Mouse (Mus musculus) CH12.LX (cell line): ENCODE data around the gene Iqcd. TPM values are rescaled to one million over a fixed set of nuclear protein-coding genes. Genes with fewer than 3 reads are reported as not detected.

Experiments
- DNase-seq: peaks from one replicate; pipeline ENCODE4 v3.0.0-alpha.2; 2013; ENCODE audit errors: extremely low read depth
- H3K27ac ChIP-seq: 2 replicates; pipeline ENCODE4 v1.5.1; 2012; ENCODE audit warnings: low read depth, mild to moderate bottlenecking, control low read depth, moderate library complexity; ENCODE audit not compliant: insufficient read depth
- H3K27me3 ChIP-seq: replicated peaks from 2 replicates; pipeline ENCODE3; 2012; ENCODE audit warnings: inconsistent platforms
- H3K36me3 ChIP-seq, 2 experiments: replicated peaks in 1 of 2; 2 replicates each; pipeline versions ENCODE3 to v1.6.1; 2012; ENCODE audit warnings: inconsistent platforms in 1 of 2, low read length in 1 of 2, mild to moderate bottlenecking in 1 of 2, mixed read lengths in 1 of 2, moderate library complexity in 1 of 2; ENCODE audit not compliant: control insufficient read depth in 1 of 2, insufficient read depth in 1 of 2
- H3K4me1 ChIP-seq, 2 experiments: 2 replicates each; pipeline ENCODE4 v1.6.1; 2012; ENCODE audit warnings: inconsistent platforms in 1 of 2, moderate library complexity in 1 of 2; ENCODE audit not compliant: insufficient read depth in 2 of 2, control insufficient read depth in 1 of 2
- H3K4me2 ChIP-seq: 2 replicates; pipeline ENCODE4 v1.6.1; 2012; ENCODE audit warnings: low read depth, mild to moderate bottlenecking, control low read depth; ENCODE audit not compliant: poor library complexity, insufficient read depth, severe bottlenecking
- H3K4me3 ChIP-seq, 3 experiments: fragments of 150-350 bp in 1 of 3; sonication (generic) in 1 of 3; replicated peaks in 1 of 3; 2 replicates each; pipeline versions ENCODE3 to v1.5.1; 2011 to 2012; ENCODE audit warnings: low read depth in 2 of 3, low read length in 2 of 3, mild to moderate bottlenecking in 2 of 3, moderate library complexity in 2 of 3, control low read depth in 1 of 3, improper control_type of control experiment in 1 of 3, inconsistent platforms in 1 of 3, mixed read lengths in 1 of 3; ENCODE audit not compliant: poor library complexity in 1 of 3
- H3K79me2 ChIP-seq: replicated peaks from 2 replicates; pipeline ENCODE4 v1.6.1; 2012; ENCODE audit warnings: mild to moderate bottlenecking, moderate library complexity; ENCODE audit not compliant: control insufficient read depth, poor library complexity, insufficient read depth, severe bottlenecking; ENCODE audit errors: extremely low read depth
- H3K9ac ChIP-seq: 2 replicates; pipeline ENCODE4 v1.6.1; 2012; ENCODE audit warnings: low read depth, mild to moderate bottlenecking, control low read depth, moderate library complexity; ENCODE audit not compliant: insufficient read depth
- H3K9me3 ChIP-seq: replicated peaks from 2 replicates; pipeline ENCODE3; 2012; ENCODE audit warnings: low read length, inconsistent platforms, mixed read lengths
- CHD1 ChIP-seq: IDR thresholded peaks from 2 replicates; pipeline ENCODE4 v1.6.1; 2012; ENCODE audit warnings: low read depth, low read length, improper control_type of control experiment, inconsistent platforms
- CTCF ChIP-seq, 2 experiments: IDR thresholded peaks in 1 of 2; conservative IDR thresholded peaks in 1 of 2; 2 replicates each; pipeline ENCODE4 v1.5.1; 2011 to 2012; ENCODE audit warnings: low read depth in 2 of 2, low read length in 2 of 2, improper control_type of control experiment in 1 of 2, inconsistent platforms in 1 of 2, mild to moderate bottlenecking in 1 of 2, moderate library complexity in 1 of 2
- E2F4 ChIP-seq: IDR thresholded peaks from 2 replicates; pipeline ENCODE4 v1.6.1; 2011; ENCODE audit warnings: low read depth, low read length, improper control_type of control experiment; ENCODE audit not compliant: insufficient replicate concordance
- ELF1 ChIP-seq: IDR thresholded peaks from 2 replicates; pipeline ENCODE4 v1.6.1; 2014; ENCODE audit warnings: low read depth, mild to moderate bottlenecking, inconsistent platforms, low read length, improper control_type of control experiment
- EP300 ChIP-seq: IDR thresholded peaks from 2 replicates; pipeline ENCODE4 v1.6.1; 2011; ENCODE audit warnings: low read length, improper control_type of control experiment
- GABPA ChIP-seq: IDR thresholded peaks from 2 replicates; pipeline ENCODE4 v1.6.1; 2012; ENCODE audit warnings: low read depth, low read length, improper control_type of control experiment, inconsistent platforms; ENCODE audit not compliant: insufficient replicate concordance
- HCFC1 ChIP-seq: IDR thresholded peaks from 2 replicates; pipeline ENCODE4 v1.6.1; 2012; ENCODE audit warnings: low read depth, mild to moderate bottlenecking, inconsistent platforms, low read length, improper control_type of control experiment
- IRF4 ChIP-seq: IDR thresholded peaks from 2 replicates; pipeline ENCODE4 v1.6.1; 2014; ENCODE audit warnings: low read depth, mild to moderate bottlenecking, inconsistent platforms, low read length, improper control_type of control experiment
- JUN ChIP-seq: IDR thresholded peaks from 2 replicates; pipeline ENCODE4 v1.6.1; 2011; ENCODE audit warnings: low read depth, mild to moderate bottlenecking, low read length, improper control_type of control experiment, moderate library complexity; ENCODE audit not compliant: insufficient read depth
- KAT2A ChIP-seq: IDR thresholded peaks from 2 replicates; pipeline ENCODE4 v1.6.1; 2012; ENCODE audit warnings: low read length, improper control_type of control experiment, inconsistent platforms; ENCODE audit not compliant: insufficient replicate concordance
- MAFK ChIP-seq: IDR thresholded peaks from 2 replicates; pipeline ENCODE4 v1.6.1; 2011; ENCODE audit warnings: low read length, improper control_type of control experiment; ENCODE audit not compliant: insufficient replicate concordance
- MAX ChIP-seq: IDR thresholded peaks from 2 replicates; pipeline ENCODE4 v1.6.1; 2011; ENCODE audit warnings: low read length, improper control_type of control experiment
- MAZ ChIP-seq: IDR thresholded peaks from 2 replicates; pipeline ENCODE4 v1.6.1; 2012; ENCODE audit warnings: low read depth, mild to moderate bottlenecking, inconsistent platforms, low read length, improper control_type of control experiment, moderate library complexity
- MEF2A ChIP-seq: IDR thresholded peaks from 2 replicates; pipeline ENCODE4 v1.6.1; 2014; ENCODE audit warnings: low read depth, mild to moderate bottlenecking, inconsistent platforms, low read length, improper control_type of control experiment, borderline replicate concordance
- MXI1 ChIP-seq: IDR thresholded peaks from 2 replicates; pipeline ENCODE4 v1.6.1; 2011; ENCODE audit warnings: mild to moderate bottlenecking, low read depth, low read length, improper control_type of control experiment
- MYC ChIP-seq: IDR thresholded peaks from 2 replicates; pipeline ENCODE4 v1.6.1; 2011; ENCODE audit warnings: low read depth, mild to moderate bottlenecking, improper control_type of control experiment, low read length
- PAX5 ChIP-seq: IDR thresholded peaks from 2 replicates; pipeline ENCODE4 v1.6.1; 2012; ENCODE audit warnings: low read length, inconsistent platforms, mixed read lengths
- POLR2A ChIP-seq: IDR thresholded peaks from 2 replicates; pipeline ENCODE4 v1.6.1; 2011; ENCODE audit warnings: low read depth, mild to moderate bottlenecking, improper control_type of control experiment, low read length
- POLR2AphosphoS2 ChIP-seq: IDR thresholded peaks from 2 replicates; pipeline ENCODE4 v1.6.1; 2011; ENCODE audit warnings: low read depth, low read length, improper control_type of control experiment
- SIN3A ChIP-seq: IDR thresholded peaks from 2 replicates; pipeline ENCODE4 v1.6.1; 2012; ENCODE audit warnings: low read length, improper control_type of control experiment, inconsistent platforms
- SMC3 ChIP-seq: IDR thresholded peaks from 2 replicates; pipeline ENCODE4 v1.6.1; 2011; ENCODE audit warnings: low read depth, low read length, improper control_type of control experiment
- TBP ChIP-seq: conservative IDR thresholded peaks from 2 replicates; pipeline ENCODE4 v1.6.1; 2011; ENCODE audit warnings: low read depth, low read length, improper control_type of control experiment
- TCF12 ChIP-seq: IDR thresholded peaks from 2 replicates; pipeline ENCODE4 v1.6.1; 2014; ENCODE audit warnings: low read depth, mild to moderate bottlenecking, inconsistent platforms, low read length, improper control_type of control experiment
- UBTF ChIP-seq: IDR thresholded peaks from 2 replicates; pipeline ENCODE4 v1.6.1; 2012; ENCODE audit warnings: low read depth, mild to moderate bottlenecking, inconsistent platforms, low read length, improper control_type of control experiment, moderate library complexity
- USF2 ChIP-seq: conservative IDR thresholded peaks from 2 replicates; pipeline ENCODE4 v1.6.1; 2011; ENCODE audit warnings: low read depth, low read length, improper control_type of control experiment
- ZC3H11A ChIP-seq: IDR thresholded peaks from 2 replicates; pipeline ENCODE4 v1.6.1; 2012; ENCODE audit warnings: low read depth, mild to moderate bottlenecking, inconsistent platforms, low read length, improper control_type of control experiment
- ZMIZ1 ChIP-seq: IDR thresholded peaks from 2 replicates; pipeline ENCODE4 v1.6.1; 2012; ENCODE audit warnings: low read depth, mild to moderate bottlenecking, inconsistent platforms, low read length, improper control_type of control experiment
- ZNF384 ChIP-seq: IDR thresholded peaks from 2 replicates; pipeline ENCODE4 v1.6.1; 2012; ENCODE audit warnings: low read depth, low read length, improper control_type of control experiment, inconsistent platforms
- dilution Hi-C: fragments of 300-500 bp; cut with MboI; formaldehyde crosslinking; loops from 2 replicates; pipeline ENCODE4 v1.14.3; 2020; ENCODE audit warnings: low sequenced_read_pairs; ENCODE audit not compliant: extremely low pct_unique_long_range_greater_than_20kb, extremely low pct_ligation_motif_present
- in situ Hi-C: fragments of 300-500 bp; cut with MboI; formaldehyde crosslinking; loops from 3 replicates; pipeline ENCODE4 v1.14.3; 2019; ENCODE audit warnings: low sequenced_read_pairs, low pct_ligation_motif_present, low pct_unique_long_range_greater_than_20kb, mixed read lengths
- polyA plus RNA-seq: library from polyadenylated mRNA; unstranded; fragments of >175 nt; gene quantifications from 2 replicates; pipeline ENCODE4 v1.2.1, GENCODE M21; 2012; ENCODE audit warnings: low read depth; ENCODE audit not compliant: insufficient read length
- total RNA-seq, 2 experiments: library from RNA; depleted of rRNA; stranded (reverse); fragments of 300-350 nt in 1 of 2; fragments of >200 nt in 1 of 2; gene quantifications; 2 replicates each; pipeline ENCODE4 v1.2.3; 2012 to 2014

Gene Iqcd
- total and polyA plus RNA-seq, 3 experiments: 0.59 to 0.77 TPM; not detected in 1

DNA sequence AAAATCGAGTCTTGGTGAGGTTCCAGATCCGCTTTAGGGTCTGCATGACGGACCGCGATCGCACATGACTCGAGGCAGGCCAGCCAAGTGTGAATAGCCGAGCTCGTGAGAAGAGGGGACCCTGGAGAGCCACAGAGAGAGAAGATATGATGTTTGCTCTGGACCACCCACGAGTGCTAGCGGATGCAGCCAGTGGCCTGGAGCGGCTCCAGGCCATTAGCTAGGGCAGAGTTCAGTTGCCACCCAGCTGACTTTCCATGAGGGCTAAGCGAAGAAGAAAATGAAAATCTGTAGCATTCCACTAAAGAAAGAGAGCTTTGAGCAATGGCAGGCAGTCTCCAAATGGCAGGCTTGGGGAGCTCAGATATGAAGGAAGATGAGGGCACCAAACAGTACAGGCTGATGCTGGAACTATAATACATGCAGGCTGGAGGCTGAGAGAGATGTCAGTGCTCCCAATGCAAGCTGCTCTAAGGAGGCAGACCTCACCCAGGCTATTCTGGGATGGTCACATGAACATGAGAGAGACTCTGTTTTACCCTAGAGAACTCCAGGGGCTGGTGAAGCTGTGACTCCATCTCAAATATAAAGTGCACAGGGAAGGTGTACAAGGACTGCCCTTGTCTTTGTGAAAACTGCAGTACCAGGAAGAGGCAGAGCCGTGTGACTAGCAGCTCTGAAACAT is 17.6 kb upstream of the Iqcd start:
- H3K27ac ChIP-seq: no peak overlapping the region
- no peaks in the 10 kb centered on the region for H3K27me3 ChIP-seq
- H3K4me1 ChIP-seq: peaks cover 4 to 28% of the 10 kb centered on the region in 2 experiments; a peak in 3 of 4 replicates
- no peak overlapping the region for H3K4me2 ChIP-seq
- H3K36me3 ChIP-seq: no peaks in the 10 kb centered on the region
- dilution Hi-C loops (no loop called here), in situ Hi-C loops (no loop called here)
- H3K79me2 ChIP-seq: no peaks in the 10 kb centered on the region
- DNase-seq: no peak
- H3K9me3 ChIP-seq: no peaks in the 10 kb centered on the region
- no peak overlapping the region for H3K4me3 ChIP-seq
- TF ChIP-seq ZC3H11A (no peak), MAFK (no peak), MAZ (no peak), E2F4 (no peak), CHD1 (no peak), POLR2AphosphoS2 (no peak), KAT2A (no peak), POLR2A (no peak), EP300 (no peak), MAX (no peak), CTCF (conservative IDR thresholded peaks at IDR 0.05 in 1 of 2, IDR thresholded peaks at IDR 0.05 in 1 of 2; ENCODE audit: low read depth in 2 of 2, low read length in 2 of 2) (no peak), PAX5 (no peak), IRF4 (no peak), MEF2A (no peak), TCF12 (no peak), USF2 (no peak), SIN3A (no peak), MYC (no peak)
- no peak overlapping the region for H3K9ac ChIP-seq

DNA sequence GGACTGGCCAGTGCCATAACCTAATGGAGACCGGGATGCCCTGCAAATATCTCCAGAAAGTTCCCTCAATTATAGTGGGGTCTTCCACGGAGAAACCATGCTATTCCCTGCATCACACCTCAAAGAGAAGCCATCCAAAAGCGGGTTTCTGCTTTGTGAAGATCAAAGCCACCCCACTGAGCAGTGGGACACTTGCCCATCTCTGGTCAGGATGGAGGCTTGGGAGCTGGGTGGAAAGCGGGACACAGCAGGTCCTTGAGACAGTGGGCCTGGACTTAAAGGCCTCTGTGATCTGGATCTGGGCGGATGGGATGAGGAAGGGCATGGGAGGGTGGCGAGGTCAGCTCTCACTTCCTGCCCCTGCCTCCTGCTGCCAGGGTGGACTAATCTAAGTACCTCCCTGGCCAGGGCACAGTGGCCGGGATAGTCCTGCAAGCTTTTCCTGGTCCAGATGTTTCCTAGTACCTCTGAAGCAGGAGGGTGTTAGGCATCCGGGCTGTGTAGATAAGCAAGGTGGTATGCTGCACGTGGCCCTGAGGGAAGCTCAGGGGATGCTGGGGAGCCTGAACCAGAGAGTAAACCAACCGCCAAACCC is 14.2 kb upstream of the Iqcd start:
- no peak overlapping the region for H3K4me3 ChIP-seq
- no peaks in the 10 kb centered on the region for H3K36me3 ChIP-seq
- dilution Hi-C loops: no loop called here
- in situ Hi-C loops: no loop called here
- peaks cover 26 to 54% of the 10 kb centered on the region in 2 experiments for H3K4me1 ChIP-seq
- no peak overlapping the region for H3K4me2 ChIP-seq
- H3K79me2 ChIP-seq: no peaks in the 10 kb centered on the region
- DNase-seq: no peak
- H3K9ac ChIP-seq: no peak overlapping the region
- no peaks in the 10 kb centered on the region for H3K27me3 ChIP-seq
- no peak for TF ChIP-seq USF2
- no peak for TF ChIP-seq MAX
- TF ChIP-seq HCFC1: no peak
- TF ChIP-seq MXI1: no peak
- TF ChIP-seq ZC3H11A: no peak
- TF ChIP-seq E2F4: no peak
- no peak for TF ChIP-seq MYC
- no peak for TF ChIP-seq SMC3
- TF ChIP-seq ELF1: no peak
- TF ChIP-seq UBTF: no peak
- TF ChIP-seq SIN3A: no peak
- no peak for TF ChIP-seq TBP
- TF ChIP-seq IRF4: no peak
- TF ChIP-seq ZNF384: no peak
- no peak for TF ChIP-seq ZMIZ1
- no peak for TF ChIP-seq GABPA
- no peak for TF ChIP-seq JUN
- TF ChIP-seq, all 38 proteins: peak for 0
- Histone ChIP-seq H3K9me3 (no peaks in the 10 kb centered on the region), H3K27ac (no peak overlapping the region)
